Mouse (Mus musculus) ES-Bruce4 (cell line): ENCODE data around the gene Hipk2.

Source experiments
- CTCF ChIP-seq: IDR thresholded peaks from one replicate; pipeline ENCODE4 v1.8.1; 2011; ENCODE audit warnings: low read depth, low read length
- POLR2A ChIP-seq: IDR thresholded peaks from one replicate; pipeline ENCODE4 v1.8.1; 2011; ENCODE audit warnings: low read length; ENCODE audit not compliant: insufficient read depth

DNA sequence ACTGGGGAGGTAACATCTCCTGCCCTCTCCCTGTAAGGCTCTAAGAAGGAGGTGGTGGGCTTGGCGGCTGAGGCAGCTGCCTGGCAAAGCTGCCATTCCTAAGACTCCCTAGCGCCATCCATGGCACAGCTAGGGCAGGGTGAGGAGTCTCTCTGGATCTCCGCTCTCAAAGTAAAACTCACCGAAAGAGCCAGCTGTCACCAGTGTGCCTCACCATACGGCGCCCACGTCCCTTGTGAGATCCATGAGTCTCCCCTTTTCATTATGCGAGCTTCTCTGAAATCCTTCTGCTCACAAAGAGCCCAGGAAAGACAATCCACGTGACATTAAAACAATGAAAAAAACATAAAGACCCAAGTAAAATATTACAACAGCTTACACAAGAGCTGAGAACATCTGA, 179.4 kb downstream of the Hipk2 start:
- no peak for TF ChIP-seq CTCF
- TF ChIP-seq POLR2A, result no peak
